Mouse (Mus musculus) gastrocnemius, postnatal 14 days (tissue): ENCODE measurements around the gene Cldn3. TPM values are rescaled to one million over a fixed set of nuclear protein-coding genes. Genes with fewer than 3 reads are reported as not detected.
"Not testable (repeated sequence)": the region's sequence is repeated elsewhere in the genome, so short reads cannot be mapped to it uniquely, and the experiment has no call there.

Experiments
- DNase-seq: peaks from one replicate; pipeline ENCODE4 v3.0.0; 2021; ENCODE audit warnings: mixed read lengths
- intact Hi-C: fragments of 180-260 bp; cut with DNase I; formaldehyde crosslinking; loops from one replicate; pipeline ENCODE4 v1.15.1; 2025; ENCODE audit warnings: low total_unique reads
- long read RNA-seq, 2 experiments: library from polyadenylated mRNA; stranded (forward); transcript quantifications; one replicate each; pipeline ENCODE4 v2.0.0; 2021
- total RNA-seq, 2 experiments: library from RNA; stranded (reverse); gene quantifications; 2 replicates each; pipeline ENCODE4 v1.2.3; 2021

Gene Cldn3
- under 1 TPM in 1 of 2 experiments, not detected in 1; 0.27 TPM for total RNA-seq
- long read RNA-seq, experiment 1, partial matches to known transcripts: 0 of 1 reads
- long read RNA-seq, experiment 1, other reads (novel, unspliced or antisense): 0 of 1 reads
- long read RNA-seq, experiment 2, partial matches to known transcripts: 0 of 1 reads
- long read RNA-seq, experiment 2, other reads (novel, unspliced or antisense): 0 of 1 reads

DNA sequence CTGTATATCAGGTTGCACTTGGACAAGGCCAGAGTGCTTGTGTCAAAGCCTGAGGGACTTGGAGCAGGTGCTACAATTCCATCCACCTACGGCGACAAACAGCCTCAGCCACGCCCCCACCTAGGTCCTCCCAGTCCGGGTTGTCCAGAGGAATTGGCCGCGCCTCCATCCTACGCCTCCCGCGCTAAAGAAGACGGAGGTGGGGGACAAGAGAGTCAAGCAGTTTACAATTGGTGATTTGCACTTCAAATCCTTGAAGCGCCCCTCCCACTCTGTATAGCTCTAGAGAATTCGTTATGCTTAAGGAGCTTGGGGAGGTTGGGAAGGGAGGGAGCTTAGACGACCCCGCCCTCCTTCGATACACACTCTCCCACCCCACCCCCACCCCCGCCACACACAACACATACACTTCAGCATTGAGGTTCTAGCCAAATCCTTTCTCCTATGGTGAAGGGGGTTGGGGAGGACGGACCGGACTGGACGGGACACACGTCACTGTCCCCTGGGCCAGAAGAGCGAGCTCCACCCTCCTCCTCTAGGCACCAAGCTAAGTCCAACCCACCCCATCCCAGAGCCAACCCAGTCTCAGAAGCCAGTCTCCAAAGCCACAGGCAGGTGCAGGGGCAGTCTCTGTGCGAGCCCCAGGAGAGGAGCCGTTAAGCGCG lies at the start of gene Cldn3:
Gene Cldn3 (plus strand): TSS at position 582 of the 665 bp plus-strand sequence.
- peak; percentile 40 for DNase-seq
- intact Hi-C loops: no loop called here

- DNase-seq: no peak
- intact Hi-C loops: no loop called here
These were observed 49.3 kb upstream of the Cldn3 start for GRCm38 (mm10) chr5:134936626-134937185.

GRCm38 (mm10) chr5:134939069-134939468 lies 46.9 kb upstream of the Cldn3 start:
- intact Hi-C loops: no loop called here
- no peak for DNase-seq

DNA sequence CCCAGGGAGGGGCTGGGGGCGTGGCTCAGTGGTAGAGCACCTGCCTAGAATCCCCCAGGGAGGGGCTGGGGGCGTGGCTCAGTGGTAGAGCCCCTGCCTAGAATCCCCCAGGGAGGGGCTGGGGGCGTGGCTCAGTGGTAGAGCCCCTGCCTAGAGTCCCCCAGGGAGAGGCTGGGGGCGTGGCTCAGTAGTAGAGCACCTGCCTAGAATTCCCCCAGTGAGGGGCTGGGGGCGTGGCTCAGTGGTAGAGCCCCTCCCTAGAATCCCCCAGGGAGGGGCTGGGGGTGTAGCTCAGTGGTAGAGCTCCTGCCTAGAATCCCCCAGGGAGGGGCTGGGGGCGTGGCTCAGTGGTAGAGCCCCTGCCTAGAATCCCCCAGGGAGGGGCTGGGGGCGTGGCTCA lies 46.5 kb upstream of the Cldn3 start:
- DNase-seq, intact Hi-C loops: not testable (repeated sequence)

DNA sequence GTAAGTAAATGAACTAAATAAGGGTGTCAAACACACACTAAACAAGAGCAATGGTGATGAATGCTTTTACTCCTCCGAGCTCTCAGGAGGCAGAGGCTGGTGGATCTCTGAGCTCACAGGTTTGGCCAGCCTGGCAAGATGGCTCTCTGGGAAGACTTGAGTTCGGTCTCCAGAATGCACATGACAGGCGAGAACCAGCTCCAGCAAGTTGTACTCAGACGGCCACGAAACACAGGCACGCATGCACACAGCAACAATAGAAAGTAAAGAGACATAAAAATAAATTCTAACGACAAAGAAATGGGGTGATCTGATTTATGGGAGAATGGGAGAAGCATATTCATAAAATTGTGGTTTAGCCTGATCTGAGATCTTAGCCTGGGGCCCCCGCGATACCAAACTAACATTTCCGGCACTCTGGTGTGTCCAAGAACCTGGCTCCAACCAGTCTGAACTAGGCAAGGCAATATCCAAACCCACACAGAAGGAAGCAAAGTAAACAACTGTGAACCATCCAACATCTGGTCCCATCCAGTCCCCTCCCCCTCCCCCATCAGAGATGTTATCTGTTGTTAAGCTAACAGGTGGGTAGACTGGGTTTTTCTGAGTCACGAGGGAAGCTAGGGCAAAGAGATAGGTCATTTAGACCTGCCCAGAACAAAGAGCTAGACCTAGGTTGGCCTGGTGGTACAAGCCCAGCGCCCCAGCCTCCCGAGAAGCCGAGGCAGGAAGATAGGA lies 44.4 kb upstream of the Cldn3 start:
- DNase-seq: no peak
- intact Hi-C loops: no loop called here

DNA sequence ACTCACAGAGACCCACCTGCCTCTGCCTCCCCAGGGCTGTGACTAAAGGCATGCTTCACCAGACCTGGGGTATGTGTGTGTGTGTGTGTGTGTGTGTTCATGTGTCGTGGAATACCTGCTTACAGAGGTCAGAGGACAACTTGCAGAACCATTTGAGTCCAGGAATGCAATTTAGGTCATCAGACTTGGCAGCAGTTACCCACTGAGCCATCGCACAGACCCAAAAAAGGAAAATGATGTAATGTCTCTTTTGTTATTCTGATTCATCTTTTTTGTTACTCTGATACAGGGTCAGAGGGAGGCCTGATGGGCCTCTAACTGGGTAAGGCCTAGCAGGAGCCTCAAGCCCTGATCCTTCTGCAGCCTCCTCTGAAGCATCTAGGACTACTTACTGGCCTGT lies 43.3 kb upstream of the Cldn3 start:
- intact Hi-C loops: no loop called here
- no peak for DNase-seq

- intact Hi-C loops: no loop called here
These were observed 41.8 kb upstream of the Cldn3 start for GRCm38 (mm10) chr5:134944179-134944578.

GRCm38 (mm10) chr5:134945266-134945959 lies 40.6 kb upstream of the Cldn3 start:
- no peak for DNase-seq
- intact Hi-C loops: no loop called here

More at GRCm38 (mm10) chr5:134944179-134944578, 41.8 kb upstream of the Cldn3 start:
- no peak for DNase-seq

DNA sequence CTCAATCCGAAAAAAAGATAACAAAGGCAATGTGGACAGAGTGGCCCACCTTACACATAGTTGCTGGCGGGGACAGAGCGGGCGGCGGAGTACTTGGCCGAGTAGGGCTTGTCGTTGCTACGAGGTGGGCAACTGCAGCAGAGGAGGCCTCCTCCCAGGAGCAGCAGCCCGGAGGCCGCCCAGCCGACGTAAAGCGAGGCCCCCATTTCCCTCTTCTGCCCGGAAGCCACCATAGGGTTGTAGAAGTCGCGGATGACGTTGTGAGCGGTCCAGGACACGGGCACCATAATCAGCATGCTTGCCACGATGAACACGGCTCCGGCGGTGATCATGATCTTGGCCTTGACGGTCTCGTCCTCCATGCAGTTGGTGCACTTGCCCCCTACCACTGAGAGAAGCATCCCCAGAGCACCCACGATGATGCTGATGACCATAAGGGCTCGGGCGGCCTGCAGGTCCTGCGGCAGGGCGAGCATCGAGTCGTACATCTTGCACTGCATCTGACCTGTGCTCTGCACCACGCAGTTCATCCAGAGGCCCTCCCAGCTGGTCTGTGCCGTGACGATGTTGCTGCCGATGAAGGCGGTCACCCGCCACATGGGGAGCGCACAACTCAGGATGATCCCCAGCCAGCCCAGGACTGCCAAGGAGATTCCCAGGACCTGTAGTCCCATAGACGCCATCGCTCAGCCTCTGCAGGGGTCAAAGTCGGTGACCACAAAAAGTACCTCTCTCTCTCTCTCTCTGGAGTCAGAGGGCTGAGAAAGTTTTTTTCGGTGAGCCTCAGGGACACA lies 39.8 kb upstream of the Cldn3 start:
- intact Hi-C loops: no loop called here
- no peak for DNase-seq

GRCm38 (mm10) chr5:134946857-134947255 lies 39.2 kb upstream of the Cldn3 start, which contains the start of gene Cldn4:
Gene Cldn4, minus strand, starts transcription at chr5:134946934.
- intact Hi-C loops: no loop called here
- no peak for DNase-seq

GRCm38 (mm10) chr5:134947420-134948084 lies 38.5 kb upstream of the Cldn3 start:
- intact Hi-C loops: no loop called here
- DNase-seq: no peak

DNA sequence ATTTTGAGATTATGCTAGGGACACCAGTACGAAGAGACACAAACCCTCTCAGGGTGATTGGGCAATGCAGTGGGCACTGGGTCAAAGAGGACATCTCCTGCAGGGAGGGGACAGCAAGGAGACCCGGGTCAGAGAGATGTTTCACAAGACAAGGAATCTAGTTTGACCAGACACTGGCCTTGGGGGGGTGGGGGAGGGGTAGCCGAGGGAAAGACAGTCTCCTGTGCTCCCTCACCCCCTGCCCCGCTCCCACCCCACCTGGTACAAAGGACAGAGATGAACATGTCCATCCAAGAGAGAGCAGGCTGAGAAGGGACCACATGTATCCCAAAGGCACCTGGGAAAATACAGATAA lies 38.0 kb upstream of the Cldn3 start:
- no peak for DNase-seq
- intact Hi-C loops: no loop called here

DNA sequence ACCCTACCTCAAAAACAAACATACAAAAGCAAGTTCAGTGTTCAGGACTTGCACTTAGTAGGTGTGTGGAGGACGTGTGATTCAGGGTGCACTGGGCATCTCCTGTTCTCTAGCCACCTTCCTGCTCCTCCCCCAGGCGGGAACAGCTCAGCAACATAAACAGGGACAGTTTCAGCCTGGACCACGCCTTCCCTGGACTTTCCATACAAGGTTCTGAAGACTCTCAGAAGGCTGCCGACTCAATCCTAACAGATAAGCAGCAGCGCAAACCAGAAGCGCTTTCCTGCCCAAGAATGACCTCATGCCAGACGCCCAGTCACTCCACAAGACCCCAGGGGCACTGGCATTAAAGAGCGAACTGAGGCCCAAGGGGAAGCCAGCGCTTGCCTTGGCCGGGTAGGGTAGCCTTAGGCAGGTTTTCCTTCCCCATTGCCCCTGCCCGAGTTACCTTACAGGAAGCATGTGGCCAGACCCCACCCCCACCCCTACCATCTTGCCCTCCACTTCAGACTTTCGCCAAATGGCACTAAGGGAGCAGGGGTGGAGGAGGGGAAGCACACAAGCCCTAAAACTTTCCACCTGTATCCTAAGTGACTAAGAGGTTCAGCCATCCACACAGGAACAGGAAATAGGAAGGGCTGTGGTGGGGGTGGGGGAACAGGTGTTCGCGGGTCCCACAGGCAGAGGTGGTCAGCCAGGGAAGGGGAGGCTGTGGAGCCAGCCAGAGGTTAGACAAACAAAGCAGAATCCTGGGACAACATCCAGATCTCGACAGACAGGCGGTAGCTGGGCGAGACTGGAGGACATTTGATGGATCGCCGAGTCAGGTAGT lies 34.7 kb upstream of the Cldn3 start:
- intact Hi-C loops: no loop called here
- DNase-seq: no peak

DNA sequence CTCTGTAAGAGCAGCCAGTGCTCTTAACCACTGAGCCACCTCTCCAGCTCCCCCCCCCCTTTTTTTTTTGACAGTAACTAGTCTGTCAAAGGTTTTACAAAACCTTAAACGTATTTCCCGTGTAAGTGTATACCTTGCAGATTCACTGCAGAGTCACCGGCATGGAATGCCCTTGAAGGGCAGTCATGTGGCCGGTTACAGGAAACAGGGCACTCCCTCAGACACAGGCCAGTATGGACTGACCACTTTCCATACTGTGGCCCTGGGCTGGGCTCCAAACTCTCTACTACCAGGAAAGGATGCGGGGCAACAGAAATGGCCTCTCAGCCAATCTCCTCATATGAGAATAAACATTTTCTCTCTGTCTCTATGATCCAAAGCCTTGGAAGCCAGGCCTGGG lies 30.5 kb upstream of the Cldn3 start:
- intact Hi-C loops: no loop called here
- DNase-seq: no peak

- intact Hi-C loops: no loop called here
- peak; percentile 30 for DNase-seq
These were observed 26.9 kb upstream of the Cldn3 start for GRCm38 (mm10) chr5:134959114-134959513.

GRCm38 (mm10) chr5:134960430-134960829 lies 25.6 kb upstream of the Cldn3 start:
- intact Hi-C loops: loop anchor here (5.0 kb wide), 2 partner anchors 33 to 53 kb away; partner anchors contain the start of gene Tmem270
- no peak for DNase-seq

DNA sequence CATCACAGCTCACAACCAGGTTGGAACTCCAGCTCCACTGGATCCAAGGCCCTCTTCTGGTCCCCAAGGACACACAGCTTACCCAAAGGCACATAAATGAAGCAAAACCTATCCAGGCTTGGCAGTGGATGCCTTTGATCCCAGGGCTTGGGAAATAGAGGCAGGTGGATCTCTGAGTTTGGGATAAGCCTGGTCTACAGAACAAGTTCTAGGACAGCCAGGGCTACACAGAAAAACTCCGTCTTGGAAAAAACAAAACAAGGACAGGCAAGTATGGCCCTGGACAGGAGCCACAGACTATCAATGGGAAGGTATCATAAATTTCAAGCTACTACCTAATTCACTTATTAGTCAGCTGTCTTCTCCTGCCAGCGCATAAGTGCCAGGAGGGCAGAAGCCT lies 24.5 kb upstream of the Cldn3 start:
- intact Hi-C loops: loop anchor here (5.0 kb wide), 2 partner anchors 34 to 54 kb away; partner anchors contain the start of gene Tmem270
- no peak for DNase-seq
